Mouse (Mus musculus) kidney, adult 18-20 months (tissue): ENCODE results near the gene Tada1.

Source experiments
- DNase-seq: peaks from one replicate; pipeline ENCODE4 v3.0.0; 2021

Gene Tada1

DNA sequence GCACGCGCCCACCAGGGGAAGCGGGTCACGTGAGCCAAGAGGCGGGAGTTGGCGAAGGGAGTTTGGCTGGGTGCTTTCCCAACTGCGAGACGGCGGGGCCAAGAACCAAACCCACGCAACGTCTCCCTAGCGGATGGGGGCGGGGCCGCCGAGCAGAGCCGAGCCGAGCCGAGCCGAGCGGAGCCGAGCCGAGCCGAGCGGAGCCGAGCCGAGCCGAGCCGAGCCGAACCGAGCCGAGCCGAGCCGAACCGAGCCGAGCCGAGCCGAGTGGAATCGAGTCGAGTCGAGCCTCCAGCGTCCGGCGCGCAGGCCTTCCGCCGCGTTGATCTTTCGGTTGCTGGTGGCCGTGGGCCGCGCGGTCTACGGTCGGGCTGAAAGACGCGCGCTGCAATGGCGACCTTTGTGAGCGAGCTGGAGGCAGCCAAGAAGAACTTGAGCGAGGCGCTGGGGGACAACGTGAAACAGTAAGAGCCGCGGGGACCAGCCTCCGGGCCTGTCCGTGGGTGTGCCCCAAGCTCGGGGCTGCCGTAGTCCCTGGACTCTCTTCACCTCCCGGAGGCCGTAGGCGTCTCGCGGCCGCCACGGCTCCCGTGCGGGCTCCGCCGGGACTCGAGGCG, at the start of gene Tada1:
Tada1 (plus strand) TSS at position 85 of the 617 bp plus-strand sequence.
- DNase-seq, result peak; percentile 96

DNA sequence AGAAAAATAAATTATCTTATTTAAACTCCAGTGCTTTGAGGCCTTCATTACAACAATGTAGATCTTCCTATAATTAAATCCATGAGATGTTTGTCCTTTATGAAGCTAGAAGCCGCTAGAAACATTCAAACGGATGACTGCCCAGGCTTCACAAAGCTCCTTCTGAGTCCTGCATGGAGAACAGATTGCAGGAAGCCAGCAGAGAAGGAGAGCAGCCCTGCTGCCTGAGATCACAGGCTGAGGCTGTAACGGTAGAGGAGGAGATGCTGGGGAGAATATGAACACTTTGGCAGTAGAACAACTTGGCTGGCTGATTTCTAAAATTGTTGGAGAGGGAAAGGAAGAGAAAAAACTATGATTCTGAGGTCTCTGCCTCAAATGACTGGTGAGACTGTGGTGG, 48.1 kb upstream of the Tada1 start:
- no peak for DNase-seq

DNA sequence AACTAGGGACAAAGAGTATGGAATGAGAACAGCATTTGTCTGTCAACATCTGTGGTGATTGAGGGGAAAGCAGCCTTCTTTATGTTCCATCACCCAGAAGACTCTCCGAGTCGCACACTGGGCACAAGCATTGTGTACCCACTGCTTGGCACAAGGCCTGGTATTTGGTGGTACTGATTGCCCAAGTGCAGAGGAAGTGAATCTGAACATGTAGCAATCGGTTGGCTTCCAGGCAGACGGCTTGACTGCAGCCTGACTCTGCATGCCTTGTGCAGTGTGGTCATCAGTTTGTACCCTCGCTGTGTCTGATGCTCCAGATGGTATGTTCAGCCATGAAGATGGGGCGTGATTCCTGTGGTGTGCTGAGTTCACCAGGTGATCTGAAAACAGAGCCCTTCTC, 39.8 kb upstream of the Tada1 start:
- DNase-seq, result no peak

DNA sequence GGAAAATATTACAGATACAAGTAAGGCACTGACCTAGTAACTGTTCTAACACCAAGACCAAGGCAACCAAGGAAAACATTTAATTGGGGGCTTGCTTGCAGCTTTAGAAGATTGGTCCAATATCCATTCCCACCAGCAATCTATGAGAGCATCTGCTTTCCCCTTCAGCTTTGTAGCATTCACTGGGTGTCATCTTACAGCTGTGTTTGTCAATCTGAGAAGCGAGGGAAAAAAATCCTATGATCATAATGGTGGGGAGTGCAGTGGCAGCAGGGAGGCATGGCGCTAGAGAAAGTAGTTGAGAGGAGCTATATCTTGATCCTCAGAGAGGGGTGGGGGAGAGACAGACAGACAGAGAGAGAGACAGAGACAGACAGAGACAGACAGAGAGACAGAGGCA, 36.8 kb upstream of the Tada1 start:
- DNase-seq, result no peak

DNA sequence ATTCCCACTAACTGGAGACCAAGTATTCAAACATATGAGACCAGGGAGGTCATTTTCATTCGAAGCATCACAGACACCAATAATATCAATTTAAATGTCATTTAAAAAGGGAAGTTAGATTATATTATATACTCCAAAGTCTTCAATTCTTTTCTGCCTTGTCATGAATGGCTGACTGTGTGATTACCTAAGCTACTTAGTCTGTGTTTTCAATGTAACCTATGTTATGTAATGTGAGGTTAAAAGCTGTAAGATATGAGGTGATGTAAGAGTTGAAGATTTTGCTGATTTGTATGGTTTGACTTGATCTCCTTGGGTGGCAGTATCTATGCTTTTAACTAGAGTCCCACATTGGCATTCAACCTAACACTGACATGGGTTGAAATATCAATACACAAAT, 36.4 kb upstream of the Tada1 start:
- no peak for DNase-seq

DNA sequence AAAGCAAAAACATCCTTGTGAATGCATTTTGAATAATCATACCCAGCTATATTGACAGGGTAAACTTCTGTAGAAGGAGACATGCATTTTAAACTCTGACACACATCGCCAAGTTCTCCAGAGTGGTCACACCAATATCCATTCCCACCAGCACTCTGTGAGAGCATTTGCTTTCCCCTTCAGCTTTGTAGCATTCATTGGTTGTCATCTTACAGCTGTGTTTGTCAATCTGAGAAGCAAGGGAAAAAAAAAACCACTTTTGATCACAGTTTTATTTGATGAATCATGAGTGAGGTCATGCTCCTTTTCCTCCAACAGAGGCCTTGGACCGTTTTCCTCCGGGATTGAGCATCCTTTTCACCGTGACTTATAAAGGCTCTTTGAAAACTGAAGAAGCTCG, 35.3 kb upstream of the Tada1 start:
- no peak for DNase-seq

DNA sequence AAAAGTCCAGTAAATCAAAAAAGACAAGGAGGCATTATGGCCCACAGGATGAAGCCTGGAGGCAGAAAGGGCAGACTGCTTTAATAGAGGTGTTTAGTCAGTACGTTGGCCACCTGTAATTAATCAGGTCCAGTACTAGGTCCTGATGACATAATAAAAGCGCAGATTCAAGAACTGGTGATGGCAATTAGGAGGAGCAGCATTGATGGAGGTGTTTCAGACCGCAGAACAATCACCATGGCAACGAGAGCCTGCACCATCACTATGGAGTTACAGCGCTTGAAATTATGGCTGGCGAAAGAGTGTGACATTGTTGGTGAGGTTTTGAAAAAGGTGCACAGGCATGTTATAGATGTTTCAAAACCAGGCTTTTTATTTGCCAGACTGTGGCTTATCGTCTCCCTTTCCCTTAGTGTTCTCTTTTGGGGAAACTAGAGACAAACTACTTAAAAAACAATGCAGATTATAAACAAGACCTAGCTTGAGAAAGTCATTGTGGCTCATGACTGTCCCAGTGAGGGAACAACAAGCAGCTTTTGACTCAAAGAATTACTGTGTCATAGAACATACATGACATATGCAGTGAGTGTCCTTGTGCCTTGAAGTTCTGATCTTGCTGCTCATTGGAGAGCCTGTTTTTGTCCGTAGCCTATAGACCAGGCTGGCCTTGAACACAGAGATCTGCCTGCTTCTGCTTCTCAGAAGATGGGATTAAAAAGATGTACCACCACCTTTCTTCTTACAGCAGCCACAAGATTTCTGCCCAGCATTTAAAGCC, 34.4 kb upstream of the Tada1 start:
- no peak for DNase-seq

DNA sequence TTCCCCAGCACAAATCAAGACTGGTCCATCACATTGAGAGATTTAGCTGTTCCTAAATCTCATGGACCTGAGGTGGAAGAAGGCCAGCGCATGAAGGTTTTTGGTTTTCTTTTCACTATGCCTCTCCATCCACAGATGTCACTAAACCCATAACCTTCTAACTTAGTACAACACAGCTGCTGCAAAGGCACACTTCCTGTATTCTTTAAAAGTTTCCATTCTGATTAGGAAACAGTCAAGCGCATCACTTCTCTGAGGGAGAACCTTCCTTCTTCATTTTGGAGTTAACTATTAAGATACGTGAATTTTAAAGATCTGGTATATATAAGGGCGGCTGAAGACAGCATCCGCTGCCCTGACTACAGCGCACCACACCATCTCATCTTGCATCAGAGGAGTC, 33.3 kb upstream of the Tada1 start:
- no peak for DNase-seq

DNA sequence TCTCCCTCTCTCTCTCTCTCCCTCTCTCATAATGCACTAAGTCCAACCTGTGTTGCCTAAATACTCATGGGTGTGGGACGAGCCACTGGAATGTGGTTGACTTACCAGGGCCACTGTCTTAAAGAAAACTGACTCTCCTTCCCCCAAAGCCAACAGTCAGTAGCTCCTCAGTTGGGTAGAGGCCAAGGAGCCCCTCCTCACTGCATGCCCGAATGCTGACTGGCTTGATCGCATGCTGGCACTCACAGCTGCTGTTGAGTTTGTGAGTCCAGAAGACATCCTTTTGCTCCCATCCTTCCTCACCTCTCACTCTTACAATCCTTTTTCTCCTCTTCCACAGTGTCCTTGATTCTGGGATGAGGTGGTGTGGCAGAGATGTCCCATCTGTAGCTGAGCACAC, 32.0 kb upstream of the Tada1 start:
- DNase-seq, result no peak

DNA sequence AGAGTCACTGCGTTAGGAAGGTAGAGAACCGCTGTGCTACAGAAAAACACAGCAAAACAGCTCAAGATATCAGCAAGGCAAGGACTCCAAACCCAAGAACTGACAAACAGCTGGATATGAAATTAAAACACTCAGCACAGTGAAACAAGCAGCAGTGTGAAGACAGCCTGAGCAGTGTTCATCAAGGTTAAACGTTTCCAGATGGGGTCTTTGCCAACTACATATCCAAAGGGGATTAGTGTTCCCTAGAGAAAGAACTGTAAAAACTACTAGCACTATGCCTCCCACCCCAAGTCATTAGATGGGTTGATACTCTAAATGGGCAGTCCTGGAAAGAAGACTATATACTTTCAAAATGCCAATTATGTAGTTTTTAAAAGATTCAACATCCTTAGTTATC, 29.6 kb upstream of the Tada1 start:
- no peak for DNase-seq

DNA sequence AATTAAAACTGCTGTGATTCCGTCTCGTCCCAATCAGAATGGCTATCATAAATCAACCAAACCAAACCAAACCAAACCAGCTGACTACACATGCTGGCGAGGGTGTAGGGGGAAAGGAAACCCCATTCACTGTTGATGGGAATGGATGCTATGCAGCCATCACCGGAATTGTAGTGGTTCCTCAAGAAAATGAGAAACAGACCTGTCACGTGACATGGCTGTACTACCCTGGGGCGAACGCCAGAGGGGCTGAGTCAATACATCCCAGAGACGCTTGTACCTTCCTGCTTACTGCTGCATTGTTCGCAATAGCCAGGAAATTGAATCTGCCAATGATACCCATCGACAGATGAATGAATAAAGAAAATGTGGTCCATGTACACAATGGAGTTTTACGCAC, 29.1 kb upstream of the Tada1 start:
- DNase-seq, result no peak

DNA sequence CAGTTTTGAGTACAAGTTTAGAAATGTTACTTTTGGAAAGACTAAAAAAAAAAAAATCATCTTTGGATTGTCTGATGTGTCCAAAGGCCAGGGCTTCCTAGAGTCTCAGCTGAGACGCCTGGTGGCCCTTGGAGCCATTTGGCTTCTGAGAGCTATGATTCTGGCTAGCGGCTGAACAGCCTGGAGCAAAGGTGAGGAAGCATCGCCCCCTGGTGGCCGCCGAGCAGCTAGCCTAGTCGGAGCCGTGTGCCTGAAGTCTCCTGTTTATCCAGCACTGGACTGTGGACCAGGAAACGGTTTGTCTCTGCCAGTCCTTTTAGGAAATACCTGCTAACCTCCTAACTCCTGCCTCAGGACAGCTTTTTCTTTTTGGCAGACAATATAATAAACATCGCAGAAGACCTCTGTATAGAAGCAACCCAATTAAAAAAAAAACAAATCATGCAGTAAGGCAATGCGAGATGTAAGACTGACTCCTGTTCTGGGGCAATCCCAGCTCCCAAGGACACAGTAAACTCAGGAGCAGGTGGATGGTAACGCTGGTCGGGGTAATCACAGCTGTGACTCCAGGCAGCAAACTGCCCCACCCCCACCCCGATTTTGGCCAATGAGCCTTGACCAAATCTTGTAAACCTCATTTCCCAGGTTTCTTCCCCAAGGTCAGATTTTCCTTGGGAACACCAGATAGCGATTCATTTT, 18.6 kb upstream of the Tada1 start:
- peak; percentile 87 for DNase-seq

DNA sequence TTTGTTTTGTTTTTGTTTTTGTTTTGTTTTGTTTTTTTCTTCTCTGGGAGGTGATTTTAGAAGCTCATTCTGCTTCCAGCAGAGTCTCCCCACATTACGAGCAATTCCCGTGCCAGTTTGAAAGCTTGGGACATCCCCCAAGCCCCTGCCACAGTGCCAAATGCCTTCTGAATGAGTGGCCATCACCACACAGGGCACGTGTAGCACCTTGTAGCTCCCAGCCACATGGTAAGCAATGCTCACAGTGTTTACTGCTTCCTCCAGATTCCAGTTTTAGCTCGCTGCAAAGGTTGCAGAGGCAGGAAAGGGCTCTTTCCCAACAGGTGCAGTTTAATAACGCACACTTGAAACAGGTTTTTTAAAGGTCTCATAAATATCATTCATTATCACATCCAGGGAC, 18.0 kb upstream of the Tada1 start:
- DNase-seq, result no peak

DNA sequence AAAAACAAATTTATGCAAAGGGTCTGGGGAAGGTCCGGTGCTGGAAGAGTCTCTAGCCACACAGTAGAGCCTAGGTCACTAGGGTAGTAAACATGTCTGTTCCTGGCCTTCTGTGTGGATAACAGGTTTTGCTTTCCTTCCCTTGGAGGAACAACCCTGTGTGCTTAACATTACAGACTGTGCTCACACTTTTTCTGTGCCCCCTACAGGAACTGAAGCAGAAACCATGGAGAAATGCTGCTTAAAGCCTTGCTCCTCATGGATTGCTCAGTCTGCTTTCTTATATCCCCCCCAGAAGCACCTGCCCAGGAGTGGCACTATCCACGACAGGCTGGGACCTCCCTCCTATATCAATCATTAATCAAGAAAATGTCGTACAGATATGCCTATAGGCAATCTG, 17.1 kb upstream of the Tada1 start:
- no peak for DNase-seq

DNA sequence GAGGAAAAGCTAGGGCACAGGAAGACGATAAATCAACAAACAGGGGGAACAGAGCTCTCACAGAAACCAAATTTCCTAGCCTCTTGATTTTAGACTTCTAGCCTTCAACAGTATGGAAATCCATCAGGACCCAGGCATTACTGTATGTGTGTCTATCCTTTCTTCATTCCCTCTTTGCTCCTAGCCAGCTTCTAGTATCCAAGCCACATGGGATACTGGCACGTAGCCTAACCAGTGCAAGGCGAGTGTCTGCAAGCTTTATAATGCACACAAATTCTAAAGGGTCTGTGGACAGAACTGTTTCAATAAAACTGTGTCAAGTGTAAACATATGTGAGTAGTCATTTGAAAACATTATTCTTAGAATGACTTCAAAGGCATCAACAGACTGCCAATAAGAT, 16.2 kb upstream of the Tada1 start:
- no peak for DNase-seq

DNA sequence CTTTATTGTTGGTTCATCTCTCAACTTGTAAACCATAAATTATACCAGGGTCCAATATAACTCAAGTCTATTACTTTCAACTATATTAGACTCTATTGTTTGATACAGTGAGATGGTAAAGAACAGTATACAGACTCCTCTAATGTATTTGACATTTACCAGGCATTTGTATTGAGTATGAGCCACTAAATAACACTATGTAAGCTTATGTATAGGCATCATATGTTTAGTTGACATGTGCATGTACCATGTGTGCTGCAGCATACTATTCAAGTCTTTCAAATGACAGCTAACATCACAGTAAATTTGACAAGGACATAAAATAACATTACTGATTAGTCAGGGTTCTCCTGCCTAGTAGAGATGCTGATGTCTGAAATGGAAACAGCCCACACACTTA, 15.8 kb upstream of the Tada1 start:
- no peak for DNase-seq

DNA sequence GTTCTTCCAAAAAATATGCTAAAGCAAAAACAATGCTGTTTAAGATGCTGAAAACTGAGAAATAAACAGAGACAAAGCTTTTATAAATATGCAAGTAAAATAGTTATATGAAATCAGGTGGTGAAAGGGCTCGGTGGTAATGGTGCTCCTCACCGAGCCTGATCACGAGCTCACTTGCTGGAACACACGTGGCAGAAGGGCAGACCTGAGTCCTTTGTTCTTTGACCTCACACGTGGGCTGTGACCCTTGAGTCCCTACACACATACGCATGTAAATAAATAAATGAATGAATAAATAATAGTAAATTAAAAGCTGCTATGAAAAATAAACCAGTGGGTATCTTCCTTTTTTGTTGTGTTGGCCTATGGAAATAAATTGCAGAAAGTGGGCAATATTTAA, 1.7 kb upstream of the Tada1 start:
- DNase-seq, result no peak

DNA sequence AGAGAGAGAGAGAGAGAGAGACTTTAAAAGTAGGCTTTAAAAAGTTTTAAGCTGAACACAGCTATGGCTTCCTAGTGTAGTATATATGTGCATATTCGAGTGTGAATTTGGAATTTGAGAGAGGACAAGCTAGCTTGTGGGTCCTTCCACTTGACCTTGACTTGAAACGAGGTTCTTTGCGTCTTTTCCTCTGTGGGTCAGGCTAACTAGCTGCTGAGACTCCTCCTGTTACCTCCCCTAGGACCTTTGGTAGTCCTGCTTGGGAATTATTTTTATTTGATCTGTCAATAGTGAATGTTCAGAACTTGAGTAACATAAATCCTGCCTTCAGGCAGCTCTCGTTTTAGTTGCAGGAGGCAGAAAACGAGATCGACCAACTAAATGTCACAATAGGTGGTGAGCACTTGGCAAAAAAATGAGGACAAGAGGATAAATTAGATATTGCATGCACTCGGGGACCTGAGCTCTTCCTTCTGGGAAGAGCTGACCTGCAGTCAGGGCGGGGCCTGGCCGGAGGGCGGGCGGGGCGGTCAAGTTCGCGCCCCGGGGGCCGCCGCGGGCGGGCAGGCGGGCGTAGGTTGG, 375 bp upstream of the Tada1 start:
- no peak for DNase-seq

DNA sequence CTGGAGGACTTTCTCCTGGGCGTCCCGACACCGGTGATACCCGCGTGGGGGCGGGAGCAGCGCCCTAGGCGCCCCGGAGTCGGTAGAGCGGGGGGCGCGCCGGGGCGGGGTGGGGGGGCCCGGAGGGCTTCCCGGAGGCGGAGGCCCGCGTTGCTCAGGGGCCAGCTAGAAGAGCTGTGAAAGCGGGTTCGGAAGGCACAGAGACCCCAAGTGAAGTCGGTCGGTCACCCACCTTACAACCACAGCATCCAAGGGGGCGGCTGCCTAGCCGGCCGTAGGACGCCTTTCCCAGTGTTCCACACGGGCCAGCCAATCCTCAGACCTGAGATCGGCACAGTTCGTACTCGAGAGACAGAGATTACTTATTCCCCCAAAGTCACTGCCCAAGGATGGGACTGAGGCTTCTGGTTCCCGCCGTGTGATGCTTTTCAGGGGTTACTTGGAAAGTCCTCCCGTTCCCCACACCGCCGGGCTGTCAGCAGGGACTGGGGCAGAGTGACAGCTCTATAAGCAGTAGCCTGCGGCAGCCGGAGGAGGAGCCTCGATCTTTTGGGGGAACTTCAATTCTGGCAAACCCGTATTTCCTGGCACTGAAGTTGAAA, 834 bp downstream of the Tada1 start:
- DNase-seq, result peak; percentile 70

DNA sequence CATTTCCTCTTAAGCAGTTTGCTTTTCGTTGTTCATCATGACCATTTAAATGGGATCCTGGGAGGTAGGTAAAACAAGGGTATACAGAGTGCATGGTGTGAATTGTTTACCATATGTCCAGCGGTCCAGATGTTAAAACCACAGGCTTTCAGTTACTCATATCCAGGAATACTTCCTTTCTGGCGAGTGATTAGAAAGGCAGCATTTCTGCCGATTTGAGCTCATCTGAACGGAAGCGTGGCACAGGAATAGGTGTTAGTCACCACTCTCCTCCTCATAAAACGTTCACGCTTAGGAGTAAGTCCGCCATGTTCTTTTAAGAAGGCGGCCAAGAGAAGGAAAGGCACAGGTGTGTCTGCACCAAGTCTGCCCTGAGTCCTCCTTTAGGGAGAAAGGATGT, 2.4 kb downstream of the Tada1 start:
- no peak for DNase-seq

DNA sequence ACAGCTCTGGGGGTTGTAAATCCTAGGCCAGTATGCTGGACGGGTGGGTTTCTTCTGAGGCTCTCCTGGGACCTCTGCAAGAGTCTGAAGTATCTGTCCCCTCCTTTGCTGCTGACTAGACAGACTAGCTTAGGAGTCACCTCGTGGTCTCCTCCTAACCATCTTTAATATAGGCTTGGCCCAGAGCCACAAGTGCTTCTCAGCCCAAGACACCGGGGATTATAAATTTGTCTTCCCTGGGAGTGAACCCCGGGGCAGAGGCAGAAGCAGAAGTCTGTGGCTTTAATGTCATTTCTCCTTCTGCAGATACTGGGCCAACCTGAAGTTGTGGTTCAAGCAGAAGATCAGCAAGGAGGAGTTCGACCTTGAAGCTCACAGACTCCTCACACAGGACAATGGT, 2.9 kb downstream of the Tada1 start:
- DNase-seq, result no peak

DNA sequence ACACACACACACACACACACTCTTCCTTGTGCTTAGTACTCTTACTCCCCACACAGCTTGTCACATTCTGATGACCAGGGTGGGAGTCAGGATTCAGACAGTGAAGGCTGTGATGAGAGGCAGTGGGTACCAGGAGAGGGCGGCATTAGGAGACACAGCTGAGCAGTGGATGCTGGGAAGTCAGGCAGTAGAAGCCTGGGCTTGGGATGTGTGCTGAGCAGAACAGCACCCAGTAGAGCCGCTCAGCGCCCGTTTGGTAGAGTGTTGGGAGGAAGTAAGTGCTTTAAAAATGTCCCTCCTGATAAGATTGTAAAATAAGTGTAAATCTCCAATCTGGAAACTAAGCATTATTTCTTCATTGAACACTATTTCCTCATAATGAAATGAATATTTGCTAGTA, 3.7 kb downstream of the Tada1 start:
- no peak for DNase-seq

DNA sequence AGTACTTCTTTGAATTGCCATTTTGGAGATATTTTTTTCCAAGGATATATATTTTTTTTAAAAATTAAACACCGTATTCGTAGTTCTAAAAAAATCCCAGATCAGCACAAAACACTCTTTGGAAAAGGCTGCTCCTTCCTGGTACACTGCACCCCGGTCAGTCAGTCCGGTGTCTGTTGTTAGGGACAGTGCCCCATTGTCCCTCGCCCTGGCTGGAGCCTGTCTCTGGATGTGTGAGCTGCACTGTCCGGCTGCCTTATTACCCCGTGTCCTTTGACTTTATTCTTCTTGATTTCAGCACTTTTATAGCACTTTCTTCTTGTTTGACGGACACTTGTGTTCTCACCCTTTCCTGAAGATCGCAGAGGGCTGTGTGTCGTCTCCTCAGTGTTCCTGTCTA, 5.7 kb downstream of the Tada1 start:
- DNase-seq, result no peak

DNA sequence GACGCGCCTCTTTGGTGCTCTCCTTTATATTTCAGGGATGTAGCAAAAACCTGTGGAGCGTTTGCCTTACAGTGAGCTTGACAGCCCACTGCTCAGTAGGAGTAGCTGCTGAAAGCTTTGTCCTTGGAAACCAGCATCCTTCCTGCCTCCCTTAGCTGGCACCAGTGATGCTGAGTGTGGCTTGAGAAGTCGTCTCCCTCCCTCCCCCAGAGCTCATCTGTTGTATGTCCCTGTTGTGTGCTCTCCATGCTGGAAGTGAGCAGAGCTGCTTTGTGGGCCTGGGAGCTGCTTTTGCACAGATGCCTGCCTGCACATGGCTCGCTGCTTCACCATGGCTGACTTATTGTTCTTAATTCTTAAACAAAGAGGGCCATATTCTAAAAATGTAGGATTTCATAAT, 6.5 kb downstream of the Tada1 start:
- DNase-seq, result no peak
